Mouse (Mus musculus): Measurements from ENCODE around the gene Slc4a11. TPM values are rescaled to one million over a fixed set of nuclear protein-coding genes. Genes with fewer than 3 reads are reported as not detected.
A peak's percentile ranks its signal among the peaks of the same experiment; 100 is the strongest.

Gene Slc4a11
- polyA plus RNA-seq (2015; fragmentation: Nextera tagmentation; extraction: Ambion mirVana) = 0.22 and 0.24 TPM in 2 replicates

- H3K4me1 ChIP-seq (ENCODE audit: control insufficient read depth, insufficient read depth, low read length) = peaks cover 12% of the 10 kb centered on the region
- H3K4me2 ChIP-seq (ENCODE audit: low read depth, low read length) = peak within 1 kb of the TSS; percentile 100
- H3K9me3 ChIP-seq (ENCODE audit: control insufficient read depth, low read length) = no peaks in the 10 kb centered on the region
- peak within 1 kb of the TSS; percentile 67 for H3K9ac ChIP-seq (ENCODE audit: low read depth, low read length)
- no peak within 1 kb of the TSS for H3K27ac ChIP-seq (ENCODE audit: low read length)
- WGBS = under 1% methylated on average over 65 of the region's 65 CpGs
- H3K36me3 ChIP-seq (ENCODE audit: control insufficient read depth, insufficient read depth, low read length) = no peaks in the 10 kb centered on the region
- peaks cover 36% of the 10 kb centered on the region for H3K27me3 ChIP-seq (replicated peaks; ENCODE audit: control insufficient read depth, insufficient read depth, low read length)
- ATAC-seq = peak; percentile 77
- peak within 1 kb of the TSS; percentile 64 for H3K4me3 ChIP-seq (ENCODE audit: low read length)
These were observed at the start of gene Slc4a11 for GRCm38 (mm10) chr2:130697153-130697810. Gene Slc4a11 (minus strand): TSS chr2:130697519.

GRCm38 (mm10) chr2:130743576-130743975 lies 46.3 kb upstream of the Slc4a11 start:
- Histone ChIP-seq H3K9ac (ENCODE audit: low read depth, low read length) (no peak overlapping the region), H3K27ac (ENCODE audit: low read length) (no peak overlapping the region), H3K27me3 (replicated peaks; ENCODE audit: control insufficient read depth, insufficient read depth, low read length) (no peaks in the 10 kb centered on the region), H3K36me3 (ENCODE audit: control insufficient read depth, insufficient read depth, low read length) (peaks cover 28% of the 10 kb centered on the region), H3K4me1 (ENCODE audit: control insufficient read depth, insufficient read depth, low read length) (no peaks in the 10 kb centered on the region), H3K4me2 (ENCODE audit: low read depth, low read length) (no peak overlapping the region), H3K9me3 (ENCODE audit: control insufficient read depth, low read length) (no peaks in the 10 kb centered on the region; the same call in 1 of the 2 replicates), H3K4me3 (ENCODE audit: low read length) (no peak overlapping the region)
- 97% methylated on average over 1 of the region's 1 CpGs for WGBS
- ATAC-seq = no peak

GRCm38 (mm10) chr2:130740096-130740495 lies 42.8 kb upstream of the Slc4a11 start:
- Histone ChIP-seq H3K4me2 (ENCODE audit: low read depth, low read length) (no peak overlapping the region), H3K27ac (ENCODE audit: low read length) (no peak overlapping the region), H3K9ac (ENCODE audit: low read depth, low read length) (no peak overlapping the region), H3K27me3 (replicated peaks; ENCODE audit: control insufficient read depth, insufficient read depth, low read length) (no peaks in the 10 kb centered on the region), H3K9me3 (ENCODE audit: control insufficient read depth, low read length) (no peaks in the 10 kb centered on the region), H3K4me3 (ENCODE audit: low read length) (no peak overlapping the region), H3K4me1 (ENCODE audit: control insufficient read depth, insufficient read depth, low read length) (no peaks in the 10 kb centered on the region), H3K36me3 (ENCODE audit: control insufficient read depth, insufficient read depth, low read length) (peaks cover 14% of the 10 kb centered on the region; the same call in 1 of the 2 replicates)
- no peak for ATAC-seq
- WGBS = 65% methylated on average over 4 of the region's 4 CpGs

GRCm38 (mm10) chr2:130738019-130738418 lies 40.7 kb upstream of the Slc4a11 start:
- 86% methylated on average over 6 of the region's 6 CpGs for WGBS
- Histone ChIP-seq H3K4me1 (ENCODE audit: control insufficient read depth, insufficient read depth, low read length) (no peaks in the 10 kb centered on the region), H3K9me3 (ENCODE audit: control insufficient read depth, low read length) (no peaks in the 10 kb centered on the region), H3K4me2 (ENCODE audit: low read depth, low read length) (no peak overlapping the region), H3K27me3 (replicated peaks; ENCODE audit: control insufficient read depth, insufficient read depth, low read length) (no peaks in the 10 kb centered on the region), H3K36me3 (ENCODE audit: control insufficient read depth, insufficient read depth, low read length) (0 out of 2 replicates have a peak, but pooled peaks cover 9% of the 10 kb centered on the region), H3K4me3 (ENCODE audit: low read length) (no peak overlapping the region), H3K9ac (ENCODE audit: low read depth, low read length) (no peak overlapping the region), H3K27ac (ENCODE audit: low read length) (no peak overlapping the region)
- no peak for ATAC-seq

GRCm38 (mm10) chr2:130735281-130735680 lies 38.0 kb upstream of the Slc4a11 start:
- Histone ChIP-seq H3K27ac (ENCODE audit: low read length) (no peak overlapping the region), H3K27me3 (replicated peaks; ENCODE audit: control insufficient read depth, insufficient read depth, low read length) (no peaks in the 10 kb centered on the region), H3K9ac (ENCODE audit: low read depth, low read length) (no peak overlapping the region), H3K9me3 (ENCODE audit: control insufficient read depth, low read length) (no peaks in the 10 kb centered on the region), H3K4me3 (ENCODE audit: low read length) (no peak overlapping the region), H3K36me3 (ENCODE audit: control insufficient read depth, insufficient read depth, low read length) (peaks cover 15% of the 10 kb centered on the region; the same call in 1 of the 2 replicates), H3K4me1 (ENCODE audit: control insufficient read depth, insufficient read depth, low read length) (no peaks in the 10 kb centered on the region), H3K4me2 (ENCODE audit: low read depth, low read length) (no peak overlapping the region)
- WGBS = 84% methylated on average over 5 of the region's 5 CpGs
- no peak for ATAC-seq

GRCm38 (mm10) chr2:130733444-130733843 lies 36.1 kb upstream of the Slc4a11 start:
- WGBS = 96% methylated on average over 2 of the region's 3 CpGs
- no peak overlapping the region for H3K27ac ChIP-seq (ENCODE audit: low read length)

GRCm38 (mm10) chr2:130731855-130732254 lies 34.5 kb upstream of the Slc4a11 start:
- Histone ChIP-seq H3K36me3 (ENCODE audit: control insufficient read depth, insufficient read depth, low read length) (peaks cover 33% of the 10 kb centered on the region), H3K4me1 (ENCODE audit: control insufficient read depth, insufficient read depth, low read length) (no peaks in the 10 kb centered on the region), H3K4me2 (ENCODE audit: low read depth, low read length) (no peak overlapping the region), H3K27me3 (replicated peaks; ENCODE audit: control insufficient read depth, insufficient read depth, low read length) (no peaks in the 10 kb centered on the region), H3K9ac (ENCODE audit: low read depth, low read length) (no peak overlapping the region), H3K4me3 (ENCODE audit: low read length) (no peak overlapping the region), H3K9me3 (ENCODE audit: control insufficient read depth, low read length) (no peaks in the 10 kb centered on the region), H3K27ac (ENCODE audit: low read length) (no peak overlapping the region)
- 74% methylated on average over 5 of the region's 5 CpGs for WGBS
- no peak for ATAC-seq

More at GRCm38 (mm10) chr2:130733444-130733843, 36.1 kb upstream of the Slc4a11 start:
- Histone ChIP-seq H3K4me2 (ENCODE audit: low read depth, low read length) (no peak overlapping the region), H3K4me3 (ENCODE audit: low read length) (no peak overlapping the region), H3K9me3 (ENCODE audit: control insufficient read depth, low read length) (no peaks in the 10 kb centered on the region), H3K36me3 (ENCODE audit: control insufficient read depth, insufficient read depth, low read length) (peaks cover 19% of the 10 kb centered on the region), H3K9ac (ENCODE audit: low read depth, low read length) (no peak overlapping the region), H3K27me3 (replicated peaks; ENCODE audit: control insufficient read depth, insufficient read depth, low read length) (no peaks in the 10 kb centered on the region), H3K4me1 (ENCODE audit: control insufficient read depth, insufficient read depth, low read length) (no peaks in the 10 kb centered on the region)
- ATAC-seq = no peak

- Histone ChIP-seq H3K27me3 (replicated peaks; ENCODE audit: control insufficient read depth, insufficient read depth, low read length) (no peaks in the 10 kb centered on the region), H3K36me3 (ENCODE audit: control insufficient read depth, insufficient read depth, low read length) (peaks cover 33% of the 10 kb centered on the region), H3K9ac (ENCODE audit: low read depth, low read length) (no peak overlapping the region), H3K4me2 (ENCODE audit: low read depth, low read length) (no peak overlapping the region), H3K9me3 (ENCODE audit: control insufficient read depth, low read length) (no peaks in the 10 kb centered on the region), H3K27ac (ENCODE audit: low read length) (no peak overlapping the region), H3K4me1 (ENCODE audit: control insufficient read depth, insufficient read depth, low read length) (no peaks in the 10 kb centered on the region), H3K4me3 (ENCODE audit: low read length) (no peak overlapping the region)
- ATAC-seq = no peak
- 85% methylated on average over 9 of the region's 9 CpGs for WGBS
These were observed 33.4 kb upstream of the Slc4a11 start for GRCm38 (mm10) chr2:130730746-130731145.

- peaks cover 33% of the 10 kb centered on the region for H3K36me3 ChIP-seq (ENCODE audit: control insufficient read depth, insufficient read depth, low read length)
- H3K4me2 ChIP-seq (ENCODE audit: low read depth, low read length) = no peak overlapping the region
- 97% methylated on average over 2 of the region's 2 CpGs for WGBS
These were observed 31.7 kb upstream of the Slc4a11 start for GRCm38 (mm10) chr2:130728906-130729585.

More at GRCm38 (mm10) chr2:130728906-130729585, 31.7 kb upstream of the Slc4a11 start:
- Histone ChIP-seq H3K27me3 (replicated peaks; ENCODE audit: control insufficient read depth, insufficient read depth, low read length) (no peaks in the 10 kb centered on the region), H3K9ac (ENCODE audit: low read depth, low read length) (no peak overlapping the region), H3K9me3 (ENCODE audit: control insufficient read depth, low read length) (no peaks in the 10 kb centered on the region), H3K27ac (ENCODE audit: low read length) (no peak overlapping the region), H3K4me1 (ENCODE audit: control insufficient read depth, insufficient read depth, low read length) (no peaks in the 10 kb centered on the region), H3K4me3 (ENCODE audit: low read length) (no peak overlapping the region)
- no peak for ATAC-seq
